Mouse (Mus musculus): ENCODE measurements around the gene Pigv.

Pigv gene

DNA sequence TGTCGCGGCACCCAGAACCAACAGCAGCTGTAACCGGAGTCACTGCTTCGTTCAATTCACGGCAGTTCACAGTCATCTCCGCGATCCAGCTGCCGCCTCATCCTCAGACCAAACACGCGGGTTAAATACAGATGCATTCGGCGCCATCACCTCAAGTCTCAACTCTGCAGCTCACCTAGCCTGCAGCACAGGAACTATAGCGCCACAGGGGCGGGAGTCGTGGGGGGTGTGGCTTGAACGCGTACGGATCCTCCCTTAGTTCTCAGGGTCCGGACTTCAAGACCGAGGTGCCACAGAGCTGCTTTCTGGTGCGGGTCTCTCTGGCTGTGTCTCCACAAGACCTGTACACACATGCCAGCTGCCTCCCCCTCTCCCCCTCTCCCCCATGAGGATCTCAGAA is 26.8 kb downstream of the Pigv start:
- DNase-seq (ENCODE audit: low read depth) = no peak

DNA sequence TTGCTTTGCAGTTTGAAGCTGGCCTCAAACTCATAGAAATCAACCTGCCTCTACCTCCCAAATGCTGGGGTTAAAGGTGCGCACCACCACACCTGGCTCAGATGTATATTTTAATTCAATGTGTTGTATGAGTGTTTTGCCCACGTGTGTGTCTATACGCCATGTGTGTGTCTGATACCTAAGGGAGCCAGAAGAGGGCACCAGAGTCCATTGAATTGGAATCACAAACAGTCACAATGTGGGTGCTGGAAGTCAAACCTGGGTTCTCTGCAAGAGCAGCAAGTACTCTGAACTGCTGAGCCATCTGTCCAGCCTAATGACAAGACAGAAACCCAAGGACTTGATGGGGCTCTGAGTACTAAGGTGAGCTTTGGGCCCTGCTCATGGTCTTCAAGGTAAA is 27.3 kb downstream of the Pigv start:
- DNase-seq (ENCODE audit: low read depth) = no peak

DNA sequence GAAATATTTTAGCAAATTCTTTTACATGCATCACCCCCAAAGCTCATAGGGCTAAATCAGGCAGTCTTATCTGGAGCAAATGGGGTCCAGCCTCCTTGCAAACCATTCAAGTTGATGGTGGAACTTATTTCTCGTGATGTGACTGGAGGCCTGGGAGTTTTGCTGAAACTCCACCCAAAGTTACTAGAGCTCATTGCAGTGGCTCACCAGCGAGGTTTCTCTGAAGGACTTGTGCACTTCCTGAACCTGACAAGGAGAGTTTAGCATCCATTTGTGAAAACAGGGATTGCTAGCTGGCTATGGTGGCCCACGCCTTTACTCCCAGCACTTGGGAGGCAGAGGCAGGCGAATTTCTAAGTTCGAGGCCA is 38.4 kb downstream of the Pigv start:
- DNase-seq (ENCODE audit: low read depth) = no peak

DNA sequence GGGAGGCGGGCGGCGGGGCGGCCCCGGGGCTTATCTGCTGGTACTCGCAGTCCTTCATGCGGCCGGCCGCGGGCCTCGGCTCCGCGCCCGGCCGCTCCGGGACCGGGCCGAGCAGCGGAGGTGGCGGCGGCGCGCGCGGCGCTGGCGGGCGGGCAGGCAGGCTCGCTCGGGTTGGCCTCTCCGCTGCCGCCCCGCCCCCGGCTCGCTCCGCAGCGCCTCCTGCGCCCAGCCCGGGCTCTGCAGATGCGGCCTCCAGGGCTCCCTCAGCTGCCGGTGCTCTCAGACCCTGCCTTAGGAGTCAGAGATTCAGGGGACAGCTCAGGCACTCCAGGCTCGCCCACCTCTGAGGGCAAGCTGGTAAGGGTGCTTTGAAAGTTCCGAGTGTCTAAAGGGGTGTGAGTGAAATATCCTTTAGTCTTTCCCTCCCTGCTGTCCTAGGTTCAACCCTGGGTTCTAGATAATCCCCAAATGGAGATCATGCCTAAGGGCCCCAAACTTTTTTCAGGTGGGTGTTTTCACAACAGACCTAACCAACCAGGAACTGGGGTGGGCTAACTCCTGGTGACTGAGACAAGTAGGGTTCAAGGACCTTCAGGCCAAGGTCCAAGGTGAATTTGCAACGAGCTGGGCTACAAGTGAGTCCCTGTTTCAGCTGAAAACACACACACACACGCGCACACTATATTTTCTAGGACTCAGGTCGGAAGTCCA is 39.0 kb downstream of the Pigv start:
- no peak for DNase-seq (ENCODE audit: low read depth)

- no peak for DNase-seq (ENCODE audit: low read depth)
Measured at GRCm38 (mm10) chr4:133632483-133633327, 39.7 kb downstream of the Pigv start.

DNA sequence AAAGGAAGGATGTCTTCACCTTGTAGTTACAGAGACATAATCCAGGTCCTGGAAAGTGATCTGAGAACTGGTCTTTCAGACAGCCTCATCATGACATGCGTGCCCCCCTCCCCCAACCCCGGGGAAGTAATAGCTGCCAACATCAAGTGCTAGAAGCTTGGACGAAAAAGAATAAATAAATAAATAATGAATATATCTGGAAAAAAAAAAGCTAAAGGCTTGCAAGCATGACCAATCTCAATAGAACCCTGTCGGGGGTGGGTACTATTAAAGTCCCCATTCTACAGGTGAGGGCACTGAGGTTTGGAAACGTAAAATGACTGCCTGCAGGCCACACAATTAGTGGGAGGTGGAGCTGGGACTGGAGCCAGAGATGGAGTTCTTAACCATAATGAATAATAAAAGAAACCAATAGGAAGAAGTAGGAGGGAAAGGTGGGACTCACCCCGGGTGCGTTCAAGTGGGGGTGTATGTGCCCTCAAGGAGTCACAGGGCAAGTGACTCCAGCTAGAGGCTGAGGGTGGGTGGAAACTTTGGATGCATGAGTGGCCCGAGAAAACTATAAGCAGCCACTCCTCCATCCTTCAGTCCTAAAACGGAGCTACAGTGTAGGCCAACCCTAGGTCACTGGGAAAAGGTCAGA is 40.6 kb downstream of the Pigv start:
- no peak for DNase-seq (ENCODE audit: low read depth)

GRCm38 (mm10) chr4:133631071-133631768 is 41.2 kb downstream of the Pigv start:
- DNase-seq (ENCODE audit: low read depth) = no peak

- no peak for DNase-seq (ENCODE audit: low read depth)
Measured at GRCm38 (mm10) chr4:133630326-133630920, 42.0 kb downstream of the Pigv start.

DNA sequence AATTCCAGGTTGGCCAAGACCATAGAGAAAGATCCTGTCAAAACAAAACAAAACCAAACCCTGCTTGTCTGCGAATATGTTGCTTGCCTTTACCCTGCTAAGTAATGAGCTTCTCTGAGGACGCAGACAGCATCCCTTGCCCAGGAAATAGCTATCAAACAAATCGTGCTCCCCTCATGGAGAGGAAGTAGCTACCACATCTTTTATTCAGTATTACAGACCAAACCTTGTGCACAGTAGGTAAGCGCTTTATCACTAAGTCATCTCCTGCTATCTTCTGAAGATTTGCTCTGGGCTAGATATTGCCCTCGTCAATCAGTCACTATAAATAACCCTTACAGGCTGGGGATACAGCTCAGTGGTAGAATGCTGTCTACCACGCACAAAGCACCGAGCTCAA is 43.3 kb downstream of the Pigv start:
- DNase-seq (ENCODE audit: low read depth) = no peak

- no peak for DNase-seq (ENCODE audit: low read depth)
Measured at GRCm38 (mm10) chr4:133628517-133628916, 43.9 kb downstream of the Pigv start.

DNA sequence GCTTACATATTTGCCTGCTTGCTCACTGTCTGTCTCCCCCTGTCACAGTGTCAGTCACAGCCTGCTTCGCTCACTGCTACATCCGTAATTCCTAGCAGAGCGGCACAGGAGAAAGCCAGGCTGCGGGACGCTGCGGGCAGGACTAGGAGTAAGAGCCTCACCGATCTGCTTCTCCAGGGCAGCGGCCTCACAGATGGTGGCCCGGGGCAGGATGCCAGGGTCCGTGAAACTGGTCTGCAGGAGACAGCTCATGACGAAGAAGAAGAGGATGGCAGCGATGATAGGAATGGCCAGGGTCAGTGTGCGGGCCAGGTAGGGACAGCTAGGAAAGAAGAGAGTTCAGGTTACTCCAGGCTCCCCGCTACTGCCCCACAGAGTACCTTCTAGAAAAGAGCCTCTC is 45.4 kb downstream of the Pigv start:
- no peak for DNase-seq (ENCODE audit: low read depth)

- no peak for DNase-seq (ENCODE audit: low read depth)
Measured at GRCm38 (mm10) chr4:133626621-133627020, 45.8 kb downstream of the Pigv start.

GRCm38 (mm10) chr4:133626221-133626620 is 46.2 kb downstream of the Pigv start:
- DNase-seq (ENCODE audit: low read depth) = no peak

DNA sequence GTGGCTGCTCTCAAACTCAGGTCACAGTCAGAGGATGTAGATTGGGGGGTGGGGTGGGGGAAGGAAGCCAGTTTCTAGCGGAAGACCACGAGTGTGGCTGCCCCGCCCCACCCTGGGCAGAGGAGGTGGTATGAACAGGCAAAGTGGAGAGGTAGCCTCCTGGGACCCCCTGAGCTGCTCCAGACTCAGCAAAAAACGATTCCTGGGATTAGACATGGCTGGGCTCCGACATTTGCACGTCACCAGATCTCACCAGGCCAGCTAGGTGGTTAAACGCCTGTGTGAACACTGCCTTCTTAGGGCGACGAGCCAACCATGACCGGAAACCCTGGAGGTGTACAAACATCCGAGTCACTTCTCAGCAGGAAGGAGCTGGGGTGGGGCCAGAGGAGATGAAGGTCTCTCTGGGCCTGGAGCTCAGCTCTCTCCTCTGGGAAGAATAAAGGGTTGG is 46.8 kb downstream of the Pigv start:
- DNase-seq (ENCODE audit: low read depth) = no peak

DNA sequence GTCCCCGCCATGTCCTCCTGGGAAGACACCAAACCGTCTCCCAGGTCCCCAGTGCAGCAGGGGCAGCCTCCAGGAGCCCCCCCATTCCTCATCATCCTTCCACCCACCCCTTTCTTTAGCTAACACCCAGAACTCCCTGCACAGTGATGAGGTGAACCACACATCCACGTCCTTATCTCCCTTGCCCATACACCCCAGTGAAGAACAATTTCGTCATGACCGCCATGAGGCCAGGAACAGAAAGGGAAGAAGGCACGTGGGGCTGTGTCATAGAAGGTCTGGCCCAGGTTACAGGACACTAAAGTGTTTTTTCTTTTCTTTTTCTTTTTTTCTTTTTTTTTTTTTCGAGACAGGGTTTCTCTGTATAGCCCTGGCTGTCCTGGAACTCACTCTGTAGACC is 47.6 kb downstream of the Pigv start:
- no peak for DNase-seq (ENCODE audit: low read depth)

DNA sequence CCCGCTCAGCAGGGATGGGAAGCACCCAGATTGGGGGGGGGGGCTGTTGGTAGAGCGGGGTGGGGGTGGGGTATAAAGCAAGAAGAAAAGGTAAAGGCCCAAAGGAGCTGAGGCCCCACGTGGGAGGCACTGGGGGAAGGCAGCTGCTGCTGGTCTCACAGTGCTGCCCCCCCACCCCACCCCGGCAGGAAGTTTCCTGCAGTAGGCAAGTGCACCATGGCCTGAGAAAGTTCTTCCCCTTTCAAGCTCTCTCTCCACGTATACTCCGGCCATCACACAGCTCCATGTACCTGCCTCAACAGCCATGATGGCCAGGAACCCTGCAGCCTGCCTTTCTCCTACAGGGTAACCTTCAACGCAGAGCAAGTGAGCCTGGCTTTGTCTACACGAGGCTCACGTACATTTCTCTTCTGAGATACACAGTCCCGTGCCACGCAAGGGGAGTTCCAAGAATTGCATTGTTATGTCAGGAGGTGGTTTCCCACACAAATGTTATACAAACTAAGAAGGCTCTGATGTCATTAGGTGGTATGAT is 50.2 kb downstream of the Pigv start:
- DNase-seq (ENCODE audit: low read depth) = no peak

DNA sequence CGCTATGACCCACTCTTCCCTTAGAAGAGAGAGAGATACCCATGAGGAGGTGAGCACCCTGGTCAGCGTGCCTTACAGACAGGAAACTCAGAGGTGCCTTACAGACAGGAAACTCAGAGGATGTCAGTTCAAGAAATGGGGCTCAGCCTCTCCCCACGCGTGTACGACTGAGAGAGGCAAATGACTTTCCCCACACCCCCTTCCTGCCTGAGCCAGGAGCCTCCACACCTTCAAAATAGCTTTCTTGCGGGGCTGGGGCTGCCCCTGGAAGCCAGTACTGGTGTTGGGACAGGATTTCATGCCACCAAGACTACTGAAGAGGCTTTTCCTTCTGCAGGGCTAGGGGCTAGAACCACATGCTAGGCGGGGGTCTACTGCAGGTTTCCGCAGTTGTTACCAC is 51.8 kb downstream of the Pigv start:
- DNase-seq (ENCODE audit: low read depth) = no peak

DNA sequence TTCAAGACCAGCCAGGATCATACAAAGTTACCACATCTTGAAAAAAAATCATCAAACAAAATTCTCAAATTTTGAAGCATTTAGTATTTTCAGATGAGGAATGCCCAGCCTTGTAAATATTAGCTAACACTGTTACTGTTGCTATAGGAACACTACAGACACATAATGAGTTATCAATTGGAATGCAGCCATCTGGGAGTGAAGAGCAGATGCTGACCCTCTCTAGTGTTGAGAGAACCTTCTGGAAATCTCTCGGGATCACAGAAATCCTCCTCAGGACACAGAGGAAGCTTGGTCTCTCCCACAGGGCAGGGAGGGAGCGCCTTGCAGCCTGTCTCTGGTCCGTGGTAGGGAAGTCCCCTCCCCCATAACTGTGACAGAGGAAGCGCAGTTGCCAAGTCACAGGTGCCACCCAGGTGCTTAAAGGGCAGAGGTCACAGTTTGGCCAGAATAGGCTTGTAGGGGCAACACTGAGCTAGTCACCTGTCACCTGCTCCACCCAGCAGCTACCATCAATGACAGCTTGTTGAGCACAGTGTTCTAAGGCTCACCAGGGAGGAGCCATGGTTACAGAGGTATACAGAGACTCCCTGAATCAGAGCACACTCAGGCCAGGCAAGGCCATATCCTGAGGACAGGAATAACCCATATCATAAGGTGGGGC is 52.8 kb downstream of the Pigv start:
- no peak for DNase-seq (ENCODE audit: low read depth)

DNA sequence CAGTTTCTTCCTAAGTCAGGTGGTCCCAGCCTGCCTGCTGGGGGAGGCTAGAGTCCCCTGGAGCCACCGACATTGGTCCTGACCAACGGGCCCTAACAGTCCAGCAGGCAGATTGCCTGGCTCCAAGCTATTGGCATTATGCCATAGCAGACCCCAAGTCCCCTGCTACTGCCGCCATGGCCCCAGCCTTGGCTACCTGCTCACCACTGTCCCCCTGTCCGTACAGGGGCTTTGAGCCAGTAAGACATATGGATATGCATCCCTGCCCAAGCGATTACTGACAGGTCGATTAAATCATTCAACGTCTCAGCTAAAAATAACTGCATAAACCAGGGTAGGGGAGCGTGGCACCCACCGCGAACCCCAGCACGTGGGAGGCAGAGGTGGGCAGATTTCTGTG is 54.5 kb downstream of the Pigv start:
- DNase-seq (ENCODE audit: low read depth) = no peak

- no peak for DNase-seq (ENCODE audit: low read depth)
Measured at GRCm38 (mm10) chr4:133615416-133615815, 57.0 kb downstream of the Pigv start.

DNA sequence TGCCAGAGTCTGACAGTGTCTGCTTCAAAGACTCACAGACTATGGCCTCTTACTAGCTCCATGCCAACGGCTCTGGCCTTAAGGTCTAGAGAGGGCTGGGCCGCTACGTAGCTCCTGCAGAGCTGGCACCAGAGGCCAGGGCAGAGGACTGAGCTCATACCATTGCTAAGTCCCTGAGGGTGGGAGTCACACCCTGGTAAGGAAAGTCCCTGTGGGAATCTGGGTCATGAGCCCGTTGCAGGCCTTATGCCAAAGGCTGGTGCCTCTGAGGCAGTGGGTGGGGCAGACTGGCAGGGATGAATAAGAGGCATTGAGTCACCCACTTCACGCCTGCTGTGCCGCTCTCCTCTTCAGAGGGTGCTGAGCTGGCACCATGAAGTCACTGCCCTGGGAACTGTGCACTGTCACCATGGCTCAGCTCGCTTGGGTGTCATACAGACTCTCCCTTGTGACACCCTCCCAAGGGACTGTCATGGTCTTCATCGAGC is 58.1 kb downstream of the Pigv start:
- peak; percentile 92 for DNase-seq (ENCODE audit: low read depth)

Data from fibroblast of lung, adult 2 months (primary cell).